Mouse (Mus musculus): ENCODE results near the gene Ffar3.
"Not testable (repeated sequence)": the region's sequence is repeated elsewhere in the genome, so short reads cannot be mapped to it uniquely, and the experiment has no call there.

The Ffar3 gene

GRCm38 (mm10) chr7:30844676-30845297 lies 11.2 kb downstream of the Ffar3 start:
- no peak for DNase-seq (ENCODE audit: low spot score in 2 of 2)

GRCm38 (mm10) chr7:30842092-30842491 lies 13.9 kb downstream of the Ffar3 start:
- no peak for DNase-seq (ENCODE audit: low spot score in 2 of 2)

GRCm38 (mm10) chr7:30841379-30841778 lies 14.6 kb downstream of the Ffar3 start:
- DNase-seq (ENCODE audit: low spot score in 2 of 2) = no peak

- DNase-seq (ENCODE audit: low spot score in 2 of 2) = no peak
Observed at GRCm38 (mm10) chr7:30840306-30840705, 15.7 kb downstream of the Ffar3 start.

- DNase-seq (ENCODE audit: low spot score in 2 of 2) = no peak
Observed at GRCm38 (mm10) chr7:30837277-30837676, 18.7 kb downstream of the Ffar3 start.

GRCm38 (mm10) chr7:30832684-30833083 lies 23.3 kb downstream of the Ffar3 start:
- DNase-seq (ENCODE audit: low spot score in 2 of 2) = not testable (repeated sequence)

- no peak for DNase-seq (ENCODE audit: low spot score in 2 of 2)
Observed at GRCm38 (mm10) chr7:30832261-30832660, 23.7 kb downstream of the Ffar3 start.

- DNase-seq (ENCODE audit: low spot score in 2 of 2) = no peak
Observed at GRCm38 (mm10) chr7:30829428-30829827, 26.6 kb downstream of the Ffar3 start.

- not testable (repeated sequence) for DNase-seq (ENCODE audit: low spot score in 2 of 2)
Observed at GRCm38 (mm10) chr7:30828871-30829270, 27.1 kb downstream of the Ffar3 start.

- no peak for DNase-seq (ENCODE audit: low spot score in 2 of 2)
Observed at GRCm38 (mm10) chr7:30826660-30827059, 29.3 kb downstream of the Ffar3 start.

GRCm38 (mm10) chr7:30824306-30824705 lies 31.7 kb downstream of the Ffar3 start:
- no peak for DNase-seq (ENCODE audit: low spot score in 2 of 2)

GRCm38 (mm10) chr7:30823675-30824074 lies 32.3 kb downstream of the Ffar3 start, which contains the start of gene Ffar2:
Gene Ffar2 (minus strand): TSS chr7:30823775.
- no peak for DNase-seq (ENCODE audit: low spot score in 2 of 2)

- no peak for DNase-seq (ENCODE audit: low spot score in 2 of 2)
Observed at GRCm38 (mm10) chr7:30821532-30821931, 34.4 kb downstream of the Ffar3 start.

- DNase-seq (ENCODE audit: low spot score in 2 of 2) = no peak
Observed at GRCm38 (mm10) chr7:30820854-30821445, 35.0 kb downstream of the Ffar3 start.

GRCm38 (mm10) chr7:30820131-30820530 lies 35.8 kb downstream of the Ffar3 start:
- DNase-seq (ENCODE audit: low spot score in 2 of 2) = no peak

- DNase-seq (ENCODE audit: low spot score in 2 of 2) = peak; percentile 16 to 27
Observed at GRCm38 (mm10) chr7:30812291-30812807, 43.6 kb downstream of the Ffar3 start.

GRCm38 (mm10) chr7:30811757-30812290 lies 44.2 kb downstream of the Ffar3 start:
- no peak for DNase-seq (ENCODE audit: low spot score in 2 of 2)

- no peak for DNase-seq (ENCODE audit: low spot score in 2 of 2)
Observed at GRCm38 (mm10) chr7:30810319-30810718, 45.7 kb downstream of the Ffar3 start.

GRCm38 (mm10) chr7:30805924-30806323 lies 50.1 kb downstream of the Ffar3 start:
- DNase-seq (ENCODE audit: low spot score in 2 of 2) = peak; percentile 39 to 85
